Mouse (Mus musculus): ENCODE results near the gene Lrrc74a. TPM values are rescaled to one million over a fixed set of nuclear protein-coding genes. Genes with fewer than 3 reads are reported as not detected.

Gene Lrrc74a
- not detected for total RNA-seq (2021)
- long read RNA-seq, experiment 1 = 0 reads
- long read RNA-seq, experiment 2 = 0 reads

DNA sequence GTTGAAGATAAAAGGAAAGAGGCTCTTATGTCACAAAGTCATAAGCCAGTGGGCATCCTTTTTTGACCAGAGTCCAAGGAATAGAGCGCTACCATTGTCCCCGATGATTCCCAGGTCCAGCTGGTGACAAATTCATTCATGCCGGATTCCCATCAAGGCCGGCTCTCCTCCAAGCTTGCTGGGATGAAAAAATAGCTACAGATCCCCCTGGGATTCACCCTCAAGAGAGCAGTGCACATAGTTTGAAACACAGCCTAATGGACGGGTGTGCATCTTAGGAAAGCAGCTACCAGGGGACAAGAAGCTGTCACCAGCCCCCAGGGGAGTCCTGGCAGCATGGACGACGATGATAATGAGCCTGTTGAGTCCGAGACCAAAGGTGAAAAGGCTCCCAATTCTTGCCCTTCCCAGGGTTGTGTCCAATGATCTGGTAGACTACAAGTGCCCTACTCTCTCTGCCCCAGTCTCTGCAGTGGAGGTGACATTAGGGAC is at the start of gene Lrrc74a:
Gene Lrrc74a (plus strand): TSS at position 51 of the 492 bp plus-strand sequence.
- intact Hi-C loops (cut with DNase I; ENCODE audit: low total_unique reads) = no loop called here
- no peak for DNase-seq

DNA sequence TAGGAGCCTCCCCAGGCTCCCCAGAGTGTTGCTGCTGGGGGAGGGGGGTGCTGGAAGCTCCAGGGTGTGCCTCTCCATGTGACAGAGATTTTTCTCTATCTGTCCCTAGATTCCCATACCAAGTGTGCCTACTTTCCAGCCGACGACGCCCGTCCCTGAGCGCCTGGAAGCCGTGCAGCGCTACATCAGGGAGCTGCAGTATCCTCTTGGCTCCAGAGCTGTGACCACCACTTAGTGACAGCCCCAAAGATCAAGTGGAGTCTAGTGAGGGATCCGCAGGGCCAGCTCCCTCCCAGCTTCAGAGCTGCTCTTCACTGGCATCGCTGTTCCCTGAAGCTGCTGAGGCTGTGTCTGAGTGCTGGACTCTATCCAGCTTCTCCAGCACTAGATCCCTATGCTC is 48.9 kb upstream of the Lrrc74a start:
- DNase-seq = no peak
- intact Hi-C loops (cut with DNase I; ENCODE audit: low total_unique reads) = no loop called here

DNA sequence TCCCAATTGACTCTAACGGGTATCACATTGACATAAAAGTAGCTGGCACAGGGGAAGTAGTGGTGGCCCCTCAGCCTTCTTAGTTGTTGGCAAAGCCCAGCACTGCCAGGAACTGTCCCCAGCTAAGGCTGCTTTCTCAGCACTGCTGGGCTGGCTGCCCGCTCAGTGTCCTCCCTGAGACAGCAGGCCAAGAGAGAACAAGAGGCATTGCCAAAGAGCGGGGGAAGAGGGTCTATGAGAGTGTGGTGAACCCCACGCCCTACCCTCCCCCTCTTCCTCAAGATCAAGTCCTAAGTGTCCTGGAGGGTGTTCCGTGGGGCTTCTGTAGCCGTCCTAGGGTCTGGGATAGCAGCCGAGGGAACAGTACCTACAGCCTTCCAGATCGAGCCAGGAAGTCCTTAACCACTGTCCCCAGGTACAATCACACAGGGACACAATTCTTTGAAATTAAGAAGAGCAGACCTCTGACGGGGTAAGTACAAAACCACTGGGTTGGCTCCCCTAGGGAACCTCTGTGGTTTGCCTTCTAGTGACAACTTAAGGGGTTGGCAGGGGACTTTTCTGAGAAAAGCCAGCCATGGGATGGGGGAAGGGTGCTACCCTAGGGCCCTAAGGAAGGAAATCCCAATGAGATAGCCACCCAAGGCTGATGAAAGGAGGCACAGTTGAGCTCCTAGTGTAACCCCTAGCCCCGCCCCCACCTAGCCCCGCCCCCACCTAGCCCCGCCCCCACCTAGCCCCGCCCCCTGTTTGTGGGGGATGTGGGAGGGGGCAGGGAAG is 47.4 kb upstream of the Lrrc74a start:
- intact Hi-C loops (cut with DNase I; ENCODE audit: low total_unique reads) = no loop called here
- DNase-seq = no peak

DNA sequence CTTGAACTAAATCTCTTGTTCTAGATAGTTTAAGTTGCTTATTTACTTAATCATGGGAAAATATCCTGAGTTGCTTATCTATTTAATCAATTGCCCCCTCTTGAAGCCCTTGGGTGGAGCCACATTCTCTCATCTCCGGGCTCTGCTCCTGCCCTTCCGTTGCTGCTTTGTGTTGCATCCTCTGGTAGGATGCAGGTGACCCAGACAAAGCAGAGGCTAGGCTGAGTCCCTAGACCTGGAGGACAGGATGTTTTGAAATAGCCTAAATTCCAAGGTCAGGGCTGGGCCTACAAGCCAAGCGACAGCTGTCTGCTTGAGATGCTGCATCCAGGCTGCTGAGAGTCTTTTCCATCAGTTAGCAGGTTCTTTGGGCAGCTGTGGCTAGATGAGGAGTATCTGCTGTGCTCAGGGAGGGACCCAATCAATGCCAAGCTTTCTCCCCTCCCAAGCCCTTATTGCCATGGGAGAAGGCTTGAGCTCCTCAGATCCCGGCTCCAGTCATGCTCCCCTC is 46.7 kb upstream of the Lrrc74a start:
- intact Hi-C loops (cut with DNase I; ENCODE audit: low total_unique reads) = no loop called here
- no peak for DNase-seq

DNA sequence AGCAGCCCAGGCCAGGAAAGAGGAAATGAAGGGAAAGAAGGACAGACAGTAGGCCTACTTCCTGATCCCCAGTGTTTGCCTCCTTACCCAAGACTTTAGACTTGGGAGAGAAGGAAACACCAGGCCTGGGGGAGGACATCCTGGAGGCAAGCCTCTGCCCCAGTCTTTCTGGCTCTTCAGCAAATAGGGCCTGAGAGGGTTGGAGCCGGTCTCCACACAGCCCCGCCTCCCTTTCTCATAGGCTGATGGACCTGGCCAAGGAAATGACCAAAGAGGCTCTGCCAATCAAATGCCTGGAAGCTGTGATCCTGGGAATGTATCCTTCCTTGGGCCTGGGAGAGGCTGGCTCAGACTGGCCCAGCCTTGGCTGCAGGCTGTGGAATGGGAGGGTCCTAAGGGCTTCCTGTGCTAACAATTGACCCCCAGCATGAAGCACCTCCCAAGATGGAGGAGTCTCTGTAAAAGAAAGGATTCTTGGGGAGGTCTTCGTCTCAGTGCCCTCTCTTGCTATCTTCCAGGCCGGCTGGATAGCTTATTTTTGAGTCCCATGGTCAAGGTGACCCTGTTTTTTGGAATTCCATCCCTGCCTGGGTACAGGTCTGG is 46.1 kb upstream of the Lrrc74a start:
- intact Hi-C loops (cut with DNase I; ENCODE audit: low total_unique reads) = no loop called here
- DNase-seq = no peak

DNA sequence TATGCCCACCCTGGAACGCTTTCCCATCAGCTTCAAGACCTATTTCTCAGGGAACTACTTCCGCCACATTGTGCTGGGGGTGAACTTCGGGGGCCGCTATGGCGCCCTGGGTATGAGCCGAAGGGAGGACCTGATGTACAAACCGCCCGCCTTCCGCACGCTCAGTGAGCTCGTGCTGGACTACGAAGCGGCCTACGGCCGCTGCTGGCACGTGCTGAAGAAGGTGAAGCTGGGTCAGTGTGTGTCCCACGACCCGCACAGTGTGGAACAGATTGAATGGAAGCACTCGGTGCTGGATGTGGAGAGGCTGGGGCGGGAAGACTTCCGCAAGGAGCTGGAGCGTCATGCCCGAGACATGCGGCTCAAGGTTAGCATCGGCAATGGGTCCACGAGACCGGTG is 45.3 kb upstream of the Lrrc74a start:
- intact Hi-C loops (cut with DNase I; ENCODE audit: low total_unique reads) = no loop called here
- no peak for DNase-seq

DNA sequence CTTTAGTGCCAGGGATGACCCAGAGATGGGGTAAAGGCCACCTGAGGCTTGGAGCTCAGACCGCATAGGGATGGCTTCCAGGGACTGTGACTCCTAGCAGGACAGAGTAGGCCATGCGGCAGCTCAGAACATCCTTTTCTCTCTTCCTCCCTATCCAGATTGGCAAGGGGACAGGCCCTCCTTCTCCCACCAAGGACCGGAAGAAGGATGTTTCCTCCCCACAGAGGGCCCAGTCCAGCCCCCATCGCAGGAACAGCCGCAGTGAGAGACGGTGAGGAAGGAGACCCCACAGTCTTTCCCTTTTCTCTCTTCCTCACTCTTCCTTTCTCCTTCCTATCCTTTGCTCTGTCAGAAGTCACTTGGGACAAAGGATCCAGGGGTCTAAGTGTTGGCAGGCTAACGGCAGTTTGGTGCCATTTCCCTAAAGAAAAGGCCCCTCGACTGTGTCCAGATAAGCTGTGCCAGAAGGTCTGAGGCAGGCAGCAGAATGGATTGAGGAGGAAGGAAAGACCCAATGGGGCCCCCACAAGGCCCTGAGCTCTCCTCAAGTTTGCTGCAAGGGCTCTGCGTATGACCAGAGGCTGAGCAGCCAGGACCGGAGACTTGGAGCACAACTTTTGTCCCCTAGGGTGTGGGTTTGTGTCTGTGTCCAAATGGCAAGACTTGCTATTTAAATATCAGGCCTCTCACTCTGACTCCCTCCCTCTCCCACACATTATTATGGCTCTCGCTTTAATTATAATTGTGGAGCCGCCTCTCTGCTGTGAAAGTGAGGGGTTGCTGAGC is 43.3 kb upstream of the Lrrc74a start:
- DNase-seq = no peak
- intact Hi-C loops (cut with DNase I; ENCODE audit: low total_unique reads) = no loop called here

DNA sequence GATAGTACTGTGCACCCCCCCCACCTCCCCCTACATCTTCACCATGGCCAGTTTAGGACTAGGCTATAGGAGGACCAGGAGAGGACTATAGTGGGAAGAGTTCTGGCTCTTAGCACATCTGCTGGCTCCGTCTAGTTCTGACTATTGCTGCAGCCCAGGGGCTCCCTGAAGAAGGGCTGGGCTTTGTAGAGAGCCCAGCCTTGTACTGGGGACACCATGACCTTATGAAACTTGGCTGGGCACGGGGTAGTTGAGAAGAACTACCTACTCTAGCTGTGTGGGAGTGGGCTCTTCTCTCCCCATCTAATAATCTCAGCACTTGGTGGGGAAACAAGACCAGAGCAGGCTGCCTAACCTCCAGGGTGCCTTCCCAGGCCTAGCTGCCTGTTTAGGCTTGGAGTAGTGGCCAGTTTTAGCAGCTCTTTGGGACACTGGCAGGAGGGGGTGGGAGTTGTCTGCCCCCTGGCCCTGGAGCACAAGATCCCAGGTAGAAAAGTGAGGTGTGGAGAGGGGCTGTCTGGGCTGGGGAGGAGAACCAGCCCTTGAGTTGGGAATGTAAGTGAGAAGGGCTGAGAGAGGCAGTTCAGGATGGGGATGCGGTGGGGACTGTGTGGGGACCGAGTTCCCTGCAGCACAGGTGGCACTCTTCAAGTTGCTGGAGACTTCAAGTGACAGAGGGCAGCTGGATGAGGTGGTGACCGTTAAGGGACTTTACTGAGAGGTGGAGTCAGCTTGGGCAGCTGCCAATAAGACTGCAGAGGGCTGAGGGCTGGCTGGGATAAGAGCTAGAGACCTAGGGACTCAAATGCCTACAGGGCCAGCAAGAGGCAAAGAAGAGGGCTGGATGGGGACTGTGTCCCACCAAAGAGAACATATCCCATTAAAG is 41.5 kb upstream of the Lrrc74a start:
- intact Hi-C loops (cut with DNase I; ENCODE audit: low total_unique reads) = no loop called here
- DNase-seq = no peak

DNA sequence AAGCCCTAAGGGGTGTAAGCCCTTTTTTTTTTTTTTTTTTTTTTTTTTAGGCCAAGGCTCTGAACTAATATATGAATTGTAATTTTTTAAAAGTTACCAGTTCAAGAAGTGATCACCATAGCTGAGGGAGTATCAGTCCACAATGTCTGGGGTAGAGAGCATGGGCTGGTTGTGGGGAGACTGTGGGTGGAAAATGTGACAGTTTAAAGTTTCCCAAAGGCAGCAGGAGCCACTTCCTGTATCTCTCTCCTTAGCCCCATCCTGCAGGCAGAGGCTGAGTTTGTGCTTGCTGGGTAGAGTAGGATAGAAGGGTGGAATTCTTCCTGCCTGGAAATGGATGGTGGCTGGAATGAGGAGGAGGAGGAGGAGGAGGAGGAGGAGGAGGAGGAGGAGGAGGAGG is 40.8 kb upstream of the Lrrc74a start:
- DNase-seq = no peak

DNA sequence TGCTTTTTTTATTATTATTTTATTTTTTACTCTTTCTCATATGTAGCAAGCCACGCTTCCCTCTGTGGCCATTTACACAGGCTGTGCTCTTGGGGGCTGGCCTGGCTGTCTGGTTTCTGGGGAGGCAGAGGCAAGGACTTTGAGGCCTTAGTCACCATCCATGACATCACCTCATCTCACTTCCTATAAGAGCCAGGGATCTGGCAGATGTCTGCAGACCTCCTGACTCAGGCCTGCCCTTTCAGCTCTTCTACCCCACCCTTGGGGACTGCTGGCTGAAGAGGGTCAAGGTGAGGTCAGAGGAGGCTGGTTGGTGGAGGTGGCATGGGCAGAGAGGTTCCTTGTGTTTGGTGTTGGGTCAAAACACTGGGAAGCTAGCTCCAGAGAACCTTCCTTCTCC is 39.7 kb upstream of the Lrrc74a start:
- intact Hi-C loops (cut with DNase I; ENCODE audit: low total_unique reads) = no loop called here
- DNase-seq = no peak

More for the DNA sequence above, 40.8 kb upstream of the Lrrc74a start:
- intact Hi-C loops (cut with DNase I; ENCODE audit: low total_unique reads) = no loop called here

DNA sequence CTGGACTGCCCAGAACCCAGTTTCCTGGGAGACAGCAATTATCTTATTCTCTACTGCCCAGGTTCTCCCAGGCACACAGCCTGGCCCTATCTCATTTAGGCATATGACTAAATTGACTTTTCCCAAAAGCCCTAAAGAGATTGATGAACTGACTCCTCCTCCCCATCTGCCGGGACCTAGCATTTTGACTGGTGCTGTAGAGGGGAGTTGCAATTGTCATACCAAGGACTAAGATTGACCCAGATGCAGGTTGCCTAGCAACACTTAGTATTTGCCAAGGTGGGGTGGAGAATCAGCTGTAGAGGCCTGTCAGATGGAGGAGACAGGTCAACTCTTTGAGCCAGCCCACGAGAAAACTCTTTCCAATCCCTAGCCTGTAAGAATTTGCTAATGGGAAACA is 36.2 kb upstream of the Lrrc74a start:
- DNase-seq = no peak
- intact Hi-C loops (cut with DNase I; ENCODE audit: low total_unique reads) = no loop called here

DNA sequence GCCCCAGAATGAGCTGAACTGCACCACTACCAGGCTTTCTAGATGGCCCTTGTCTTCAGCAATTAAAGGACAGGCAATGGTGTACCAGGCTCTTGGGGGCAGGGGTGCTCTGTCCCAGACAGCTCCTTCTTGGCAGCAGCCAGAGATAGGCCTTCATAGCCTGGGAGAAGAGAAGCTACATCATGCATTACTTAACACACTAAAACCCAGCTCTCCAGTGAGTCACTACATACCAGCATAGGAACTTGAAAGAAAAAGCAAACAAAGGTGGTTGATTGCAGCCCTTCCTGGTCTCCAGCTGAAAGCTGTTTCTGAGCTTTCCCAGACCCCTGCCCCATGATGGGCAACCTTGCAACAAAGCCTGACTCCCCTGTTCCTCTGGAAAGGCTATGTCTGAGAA is 35.6 kb upstream of the Lrrc74a start:
- DNase-seq = no peak
- intact Hi-C loops (cut with DNase I; ENCODE audit: low total_unique reads) = no loop called here

DNA sequence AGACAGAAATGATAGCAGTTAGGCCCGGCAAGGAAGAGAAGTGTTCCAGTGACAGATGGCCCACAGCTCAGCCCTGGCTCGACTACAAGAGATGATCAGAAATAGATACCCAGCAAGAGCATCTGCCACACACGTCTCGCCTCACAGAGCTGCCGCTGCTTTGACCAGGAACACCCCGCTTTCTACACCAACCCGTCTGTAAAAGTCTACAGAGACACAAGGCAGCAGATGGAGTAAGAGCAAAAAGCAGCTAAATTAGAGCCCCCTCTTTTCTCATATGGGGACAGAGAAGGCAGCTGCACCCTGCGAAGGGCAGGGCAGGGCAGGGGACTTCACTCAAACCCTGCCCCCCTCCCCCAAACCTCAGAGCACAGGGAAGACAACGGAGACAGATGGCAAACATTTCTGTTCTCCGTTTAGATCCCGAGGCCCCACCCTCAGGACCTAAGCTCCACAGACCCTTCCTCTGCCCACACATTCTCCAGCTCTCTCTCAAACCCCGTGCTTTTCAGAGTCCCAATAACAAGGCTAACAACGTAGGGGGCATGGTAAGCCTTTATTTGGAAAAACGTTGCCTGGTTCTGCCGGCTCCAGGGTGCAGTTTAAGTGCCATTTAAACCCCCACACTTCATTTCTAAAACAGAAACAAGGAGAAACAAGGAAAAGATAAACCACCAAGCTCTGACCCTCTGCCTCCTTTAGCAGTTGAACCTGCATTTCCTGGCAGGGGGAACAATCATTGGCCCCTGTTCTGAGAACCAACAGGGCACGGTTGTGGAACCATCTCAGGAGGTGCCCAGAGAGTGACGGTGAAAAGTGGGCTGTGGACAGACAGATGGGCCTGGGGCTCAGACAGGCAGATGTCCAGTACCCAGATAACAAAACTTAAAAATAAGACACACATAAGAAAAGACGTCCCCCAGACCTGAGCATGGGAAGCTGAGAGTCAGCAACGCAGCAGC is 33.9 kb upstream of the Lrrc74a start:
- intact Hi-C loops (cut with DNase I; ENCODE audit: low total_unique reads) = no loop called here
- DNase-seq = no peak

DNA sequence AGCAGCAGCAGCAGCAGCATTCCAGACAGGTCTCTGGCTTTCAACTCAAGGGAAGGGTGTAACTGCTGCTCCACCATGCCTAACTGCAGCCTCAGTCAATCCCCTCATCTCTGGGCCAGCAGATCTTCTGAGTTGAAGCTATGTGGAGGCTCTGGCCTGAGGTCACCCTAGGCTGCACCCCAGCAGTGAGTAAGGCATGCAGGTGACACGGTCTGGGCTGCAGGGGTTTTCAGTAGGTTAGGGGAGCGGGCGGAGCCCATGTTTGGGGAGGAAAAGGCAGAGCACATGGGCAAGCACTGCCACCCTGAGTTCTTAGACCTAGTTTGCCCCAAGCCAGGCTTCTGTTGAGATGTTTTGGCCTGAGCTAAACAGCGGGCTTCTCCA is 33.2 kb upstream of the Lrrc74a start:
- DNase-seq = no peak
- intact Hi-C loops (cut with DNase I; ENCODE audit: low total_unique reads) = no loop called here

DNA sequence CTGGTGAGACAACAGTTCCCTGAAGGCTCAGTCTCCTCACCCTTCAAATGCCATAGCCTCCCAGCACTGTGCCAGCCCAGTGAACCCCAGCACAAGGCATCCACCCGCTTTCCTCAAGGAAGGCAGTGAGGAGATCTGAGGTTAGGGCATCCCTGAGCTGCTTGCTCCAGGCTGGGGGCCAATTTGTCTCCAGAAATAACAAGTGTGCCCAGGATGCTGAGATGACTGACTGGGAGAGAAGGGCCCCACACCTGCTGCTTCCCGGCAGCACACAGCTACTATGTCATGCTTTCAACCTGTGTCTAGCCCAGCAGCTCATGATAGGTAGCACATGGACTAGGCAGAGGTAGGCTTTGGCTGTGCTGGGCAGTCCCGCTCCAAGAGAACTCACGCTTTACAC is 32.7 kb upstream of the Lrrc74a start:
- no peak for DNase-seq
- intact Hi-C loops (cut with DNase I; ENCODE audit: low total_unique reads) = no loop called here

DNA sequence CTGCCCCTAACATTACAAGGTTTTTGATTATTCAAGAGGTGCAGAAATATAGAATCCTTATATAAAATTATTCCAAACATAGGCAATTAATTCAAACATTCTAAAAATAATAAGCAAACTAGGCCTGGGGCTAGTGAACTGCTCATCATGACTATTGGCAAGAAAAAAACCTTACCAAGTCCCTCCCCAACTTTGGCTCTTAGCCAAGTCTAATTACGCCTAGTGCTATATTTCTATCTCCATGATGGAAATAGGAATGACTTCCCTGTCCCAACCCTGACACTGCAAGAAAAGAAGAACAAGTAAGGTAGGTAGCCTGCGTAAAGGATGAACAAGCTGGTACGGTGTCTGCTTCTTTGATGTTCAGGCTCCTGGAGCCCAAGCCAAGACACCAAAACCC is 31.5 kb upstream of the Lrrc74a start:
- intact Hi-C loops (cut with DNase I; ENCODE audit: low total_unique reads) = no loop called here
- no peak for DNase-seq

DNA sequence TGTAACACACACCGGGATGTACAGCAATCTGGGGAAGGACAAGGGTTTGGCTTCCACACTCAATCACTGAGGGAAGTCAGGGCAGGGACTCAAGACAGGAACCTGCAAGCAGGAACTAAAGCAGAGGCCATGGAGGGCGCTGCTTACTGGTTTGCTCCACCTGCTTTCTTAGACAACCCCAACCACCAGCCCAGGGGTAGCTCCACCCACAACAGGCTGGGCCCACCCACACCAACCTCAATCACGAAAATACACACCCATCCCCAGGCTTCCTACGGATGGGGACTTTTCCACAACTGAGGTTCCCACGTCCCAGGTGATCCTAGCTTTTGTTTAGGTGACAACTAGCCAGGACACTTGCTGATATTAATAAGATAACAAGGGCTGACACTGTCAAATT is 28.3 kb upstream of the Lrrc74a start:
- intact Hi-C loops (cut with DNase I; ENCODE audit: low total_unique reads) = no loop called here
- DNase-seq = no peak

DNA sequence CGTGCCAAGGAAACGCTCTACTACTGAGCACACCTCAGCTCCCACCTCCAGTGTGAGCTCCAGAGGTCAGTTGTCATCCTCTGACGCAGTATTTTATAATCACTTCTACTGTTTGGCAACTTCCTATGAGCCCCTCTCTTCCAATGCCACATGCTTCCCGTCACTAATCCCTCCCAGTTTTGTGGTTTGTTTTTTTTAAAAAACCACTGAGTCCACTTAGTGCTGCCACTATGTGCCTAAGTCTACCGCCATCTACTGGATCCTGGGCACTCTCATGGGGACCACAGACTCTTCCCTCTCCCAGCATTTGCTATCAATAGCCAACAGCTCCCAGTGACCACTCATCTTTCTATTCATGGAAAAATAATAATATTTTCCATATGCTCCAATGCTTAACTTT is 20.1 kb upstream of the Lrrc74a start:
- no peak for DNase-seq
- intact Hi-C loops (cut with DNase I; ENCODE audit: low total_unique reads) = loop anchor here (10.0 kb wide), 1 partner anchor 51 kb away; no protein-coding TSS in a partner anchor

All from gastrocnemius, postnatal 14 days (tissue).